Mouse (Mus musculus) right cerebral cortex, postnatal 36 days (tissue): ENCODE data around the gene Heg1.

Source experiments
- DNase-seq, 2 experiments: peaks; one replicate each; pipeline ENCODE4 v3.0.0; 2022; ENCODE audit warnings: low spot score in 2 of 2, mixed read lengths in 1 of 2

Heg1 gene

DNA sequence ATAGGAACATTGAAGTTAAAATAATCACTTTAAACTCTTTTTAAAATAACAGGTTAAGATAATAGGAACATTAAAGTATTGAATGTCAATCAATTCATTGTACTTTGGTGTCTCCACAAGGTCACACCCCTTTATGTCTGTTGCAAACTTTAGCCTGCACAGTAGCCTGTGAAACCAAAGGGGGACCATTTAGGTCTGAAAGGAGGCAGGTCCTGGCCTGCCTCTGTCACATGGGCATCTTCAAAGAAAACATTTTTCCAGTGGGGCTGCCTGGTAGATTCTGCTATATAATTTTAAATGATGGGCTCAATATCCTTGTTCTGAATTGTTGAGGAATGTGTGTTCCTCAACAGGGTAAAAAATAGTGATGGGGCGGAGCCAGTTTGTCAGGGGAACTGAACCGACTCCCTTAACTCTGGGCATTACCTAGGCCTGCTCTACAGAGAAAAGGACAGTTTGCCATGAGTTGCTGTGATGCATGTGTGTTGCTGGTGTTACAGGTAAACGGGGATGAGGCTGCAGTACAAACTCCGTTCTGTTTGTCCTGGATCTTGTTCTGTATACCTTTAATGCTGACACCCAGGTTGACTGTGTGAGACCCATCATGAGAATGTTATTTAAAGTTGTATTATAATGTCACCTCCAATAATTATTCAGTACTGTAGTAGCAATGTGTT lies 86.7 kb downstream of the Heg1 start:
- no peak for DNase-seq

DNA sequence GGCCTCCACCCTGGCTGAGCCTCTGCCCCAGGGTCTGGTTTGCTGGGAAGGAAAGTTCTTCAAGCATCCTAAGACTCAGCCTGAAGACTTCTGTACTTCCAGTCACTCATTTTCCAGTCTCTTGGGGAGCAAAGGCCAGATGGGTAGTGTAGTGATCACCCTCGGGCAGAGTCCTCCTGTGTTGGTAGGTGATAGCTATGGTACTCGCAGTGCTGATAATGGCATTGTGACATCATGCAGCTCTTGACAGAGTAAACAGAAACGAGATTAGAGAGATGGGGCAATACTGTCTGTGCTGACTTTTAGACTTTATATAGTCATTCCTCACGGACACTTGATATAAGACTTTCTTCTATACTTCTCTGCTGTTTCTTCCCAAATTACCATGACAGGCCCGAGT lies 88.6 kb downstream of the Heg1 start:
- DNase-seq: no peak

DNA sequence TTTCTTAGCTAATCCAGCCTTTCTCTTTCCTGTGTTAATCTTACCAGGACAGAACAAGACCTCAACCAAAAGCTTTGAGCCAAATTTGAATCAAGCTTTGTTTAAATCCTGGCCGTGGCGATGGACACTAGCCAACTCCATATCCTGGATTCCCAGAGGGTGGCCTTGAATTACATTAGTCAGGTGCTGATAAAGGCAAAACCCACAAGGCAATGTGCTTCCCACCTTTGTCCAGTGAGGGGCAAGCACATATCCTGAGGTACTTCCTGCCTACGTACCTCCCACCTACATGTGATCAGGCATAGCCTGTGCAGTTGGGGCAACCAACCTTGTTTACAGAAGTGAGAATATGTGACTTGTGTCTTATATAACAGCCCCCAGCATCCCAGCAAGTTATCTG lies 90.8 kb downstream of the Heg1 start:
- no peak for DNase-seq

DNA sequence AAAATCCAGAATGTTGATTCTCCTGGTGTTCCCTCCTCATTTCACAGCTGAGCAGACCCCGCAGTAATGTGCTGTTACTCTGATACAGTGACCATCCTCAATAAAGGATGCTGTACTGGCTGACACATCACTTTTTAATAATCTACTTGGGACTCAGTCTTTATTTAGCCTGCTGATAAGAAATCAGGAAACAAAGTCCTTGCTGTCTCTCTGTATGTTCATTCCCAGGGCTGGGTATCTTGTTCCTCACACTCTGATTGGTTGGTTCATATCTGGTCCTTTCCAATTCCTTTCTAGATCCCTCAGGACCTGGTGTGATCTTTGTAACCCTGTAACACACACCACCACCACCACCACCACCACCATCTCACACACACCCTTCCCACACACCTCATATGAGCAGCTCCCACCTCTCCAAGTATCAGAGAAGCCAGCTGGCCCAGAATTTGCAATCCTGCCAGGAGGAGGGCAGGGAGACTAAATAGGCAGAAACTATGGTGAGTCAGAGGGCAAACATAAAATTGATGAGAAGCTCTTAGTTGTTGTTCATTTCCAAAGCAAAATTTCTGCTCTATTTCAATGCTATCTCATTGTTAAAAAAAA lies 91.7 kb downstream of the Heg1 start:
- no peak for DNase-seq

DNA sequence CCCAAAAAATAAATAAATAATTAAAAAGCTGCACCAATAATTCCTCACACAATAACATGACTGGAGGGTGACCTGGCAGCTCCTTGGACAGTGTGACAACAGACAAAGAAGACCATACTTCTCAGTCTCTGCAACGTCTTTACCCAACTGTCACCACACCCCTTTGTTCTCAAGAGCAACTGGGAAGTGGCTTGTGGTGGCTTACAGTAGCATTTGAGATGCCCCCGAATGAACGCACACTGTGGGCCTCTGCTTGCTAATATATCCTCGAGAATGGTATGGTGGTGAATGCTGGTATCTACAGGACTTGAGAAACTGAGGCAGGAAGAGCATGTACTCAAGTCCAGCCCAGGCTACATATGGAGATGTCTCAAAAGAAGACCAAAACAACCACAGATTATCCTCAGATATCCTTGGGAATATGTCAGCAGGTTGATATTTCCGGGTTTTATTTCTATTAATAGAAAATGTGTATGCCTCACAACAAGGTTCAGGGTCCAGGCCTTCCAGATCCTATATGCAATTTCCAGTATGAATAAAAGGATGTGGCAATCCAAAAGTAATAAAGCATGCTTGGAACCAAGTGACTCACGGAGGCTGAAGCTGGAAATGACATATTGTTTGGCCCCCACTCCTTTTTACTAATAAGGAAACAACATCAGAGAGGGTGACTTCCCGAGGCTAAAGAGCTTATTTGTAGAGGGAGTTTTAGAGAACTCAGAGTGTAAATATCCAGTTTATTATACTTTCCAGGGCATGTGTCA lies 92.8 kb downstream of the Heg1 start:
- no peak for DNase-seq

DNA sequence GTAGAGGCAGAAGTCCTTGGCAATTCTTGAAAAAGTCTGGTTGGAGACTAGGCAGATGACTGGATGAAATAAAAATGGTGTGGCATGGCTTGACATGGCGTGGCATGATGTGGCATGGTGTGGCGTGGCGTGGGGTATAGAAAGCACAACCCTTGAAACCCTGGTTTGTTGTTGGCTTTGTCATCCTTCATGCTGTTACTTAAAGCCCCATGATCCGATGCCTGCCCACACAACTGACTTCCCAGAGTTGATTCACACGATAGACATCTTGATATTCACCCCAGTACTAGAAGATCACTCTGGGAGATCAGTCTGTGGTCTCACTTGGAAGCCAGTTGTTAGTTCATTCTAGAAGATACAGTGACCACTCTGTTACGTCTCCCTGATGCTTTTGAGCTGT lies 93.4 kb downstream of the Heg1 start:
- DNase-seq: no peak

DNA sequence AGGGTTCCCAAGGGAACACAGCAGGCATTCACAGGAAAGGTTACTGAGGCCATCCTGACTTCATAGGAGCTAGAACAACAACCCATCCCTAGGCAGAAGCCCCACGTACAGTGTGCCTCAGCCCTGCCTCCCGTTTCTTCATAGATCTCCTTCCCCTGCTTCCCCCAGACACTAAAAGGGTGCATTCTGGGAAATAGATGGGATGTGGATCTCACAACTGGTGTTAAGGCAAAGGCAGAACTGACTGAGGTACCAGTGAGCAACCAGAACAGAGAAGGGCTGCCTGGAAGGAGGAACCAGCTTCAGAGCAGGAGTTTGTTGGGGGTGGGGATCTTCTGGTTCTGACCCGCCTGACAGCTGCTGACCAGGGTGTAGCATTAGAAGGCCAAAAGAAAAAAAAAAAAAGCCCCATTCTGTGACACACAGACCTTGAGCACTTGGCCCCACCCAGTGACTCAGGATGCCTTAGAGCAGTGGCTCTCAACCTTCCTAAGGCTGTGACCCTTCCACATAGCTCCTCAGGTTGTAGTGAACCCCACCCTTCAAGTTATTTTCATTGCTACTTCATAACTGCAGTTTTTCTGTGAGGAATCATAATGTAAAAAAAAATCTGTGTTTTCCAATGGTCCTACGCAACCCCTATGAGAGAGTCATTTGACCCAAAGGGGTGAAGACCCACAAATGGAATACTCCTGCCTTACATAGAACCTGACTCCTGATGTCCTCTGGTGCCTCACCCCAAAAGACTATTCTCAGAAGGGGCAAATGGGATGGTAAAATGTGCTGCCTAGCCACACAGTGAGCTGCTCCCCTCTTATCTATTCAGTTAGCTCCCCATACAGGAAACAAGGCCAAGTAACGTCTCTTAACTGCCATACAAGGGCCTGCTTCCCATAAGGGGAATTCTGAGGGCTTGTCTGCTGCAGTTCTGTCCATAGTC lies 97.9 kb downstream of the Heg1 start:
- DNase-seq: no peak

DNA sequence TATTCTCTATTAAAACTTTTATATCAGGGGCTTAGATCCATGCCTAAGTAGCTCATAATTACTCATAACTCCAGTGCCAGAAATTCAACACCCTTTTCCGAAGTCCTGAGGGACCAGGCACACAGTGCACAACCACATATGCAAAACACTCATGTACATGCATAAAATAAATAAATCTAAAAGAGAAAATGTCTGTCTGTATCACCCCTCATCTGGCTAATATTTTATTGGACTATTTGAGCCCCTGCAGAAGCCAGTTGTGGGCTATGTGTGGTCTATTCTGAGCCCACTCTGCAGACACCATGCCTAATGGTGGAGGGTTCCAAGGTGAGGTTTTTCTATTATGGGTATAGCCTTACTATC lies 98.5 kb downstream of the Heg1 start:
- no peak for DNase-seq

DNA sequence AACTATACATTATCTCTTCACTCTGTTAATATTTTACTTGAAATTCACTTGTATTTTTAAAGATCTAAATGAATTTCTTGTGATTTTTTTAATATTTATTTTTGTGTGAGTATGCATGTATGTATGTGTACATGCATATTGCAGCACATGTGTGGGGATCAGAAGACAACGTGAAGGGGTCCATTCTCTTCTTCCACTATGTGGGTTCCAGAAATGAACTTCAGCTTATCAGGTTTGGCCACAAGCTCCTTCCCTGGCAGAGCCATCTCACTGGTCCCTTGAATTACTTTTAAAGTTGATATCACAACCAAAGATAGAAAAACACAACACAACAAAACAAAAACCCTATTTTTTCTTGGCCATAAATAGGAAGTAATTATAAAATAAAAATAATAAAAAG lies 100.4 kb downstream of the Heg1 start:
- DNase-seq: no peak

DNA sequence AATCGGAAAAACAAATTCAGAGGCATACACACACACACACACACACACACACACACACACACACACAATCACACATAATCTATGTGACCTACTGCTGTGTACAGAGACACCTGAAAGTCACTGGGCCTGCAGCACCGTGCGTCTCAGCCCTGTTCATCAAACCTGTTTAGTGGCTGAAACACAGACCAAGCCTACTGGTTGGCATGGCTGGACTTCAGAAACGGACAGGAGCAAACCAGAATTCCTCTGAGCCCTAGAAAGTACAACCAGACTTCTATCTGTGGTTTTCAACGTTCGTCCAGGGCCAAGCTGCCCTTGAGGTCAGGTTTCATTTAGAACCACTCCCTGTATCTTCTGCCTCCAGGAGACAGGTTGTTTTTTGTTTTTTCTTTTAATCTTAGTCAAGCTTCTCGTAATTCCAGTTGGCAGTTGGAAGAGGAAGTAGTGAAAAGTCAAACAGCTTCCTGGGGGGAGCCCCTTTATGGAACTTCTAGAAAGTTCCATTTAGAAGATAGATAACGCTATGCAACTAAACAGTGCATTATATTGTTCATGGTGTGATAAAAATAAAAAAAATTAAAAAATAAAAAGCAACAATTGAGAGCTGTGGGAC lies 101.0 kb downstream of the Heg1 start:
- no peak for DNase-seq

DNA sequence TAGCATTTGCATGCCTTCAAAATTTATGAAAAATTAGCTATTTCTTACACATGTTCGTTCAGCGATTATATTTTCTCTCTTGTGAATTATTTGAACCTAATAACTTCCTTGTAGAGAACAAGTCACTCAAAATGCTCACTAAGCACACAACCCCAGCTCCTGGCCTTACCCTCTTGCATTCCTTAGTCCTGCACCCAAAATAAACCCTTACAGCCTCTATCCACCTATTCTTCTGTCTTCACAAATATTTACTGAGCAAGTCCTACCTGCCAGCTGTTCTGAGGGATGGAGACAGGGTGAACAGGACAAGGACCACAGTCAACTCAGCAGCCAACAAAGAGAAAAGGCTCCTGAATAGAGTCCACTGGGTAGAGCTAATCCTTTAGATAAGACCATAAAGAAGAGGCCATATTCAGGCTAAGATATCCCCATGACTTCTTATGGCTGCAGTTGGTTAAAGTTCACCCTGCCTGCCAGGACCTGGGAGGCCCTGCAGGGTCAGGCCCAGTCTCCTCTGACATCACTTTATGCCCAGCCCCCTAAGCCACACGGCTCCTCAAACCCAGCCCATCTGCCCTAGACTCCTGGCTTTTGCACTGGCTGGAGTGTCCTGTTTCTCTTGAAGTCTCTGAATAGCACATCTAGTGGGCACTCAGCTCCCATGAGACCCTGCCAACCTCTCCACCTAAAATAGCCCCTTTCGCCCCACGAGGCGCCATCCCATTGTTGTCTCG lies 102.7 kb downstream of the Heg1 start:
- DNase-seq: no peak

DNA sequence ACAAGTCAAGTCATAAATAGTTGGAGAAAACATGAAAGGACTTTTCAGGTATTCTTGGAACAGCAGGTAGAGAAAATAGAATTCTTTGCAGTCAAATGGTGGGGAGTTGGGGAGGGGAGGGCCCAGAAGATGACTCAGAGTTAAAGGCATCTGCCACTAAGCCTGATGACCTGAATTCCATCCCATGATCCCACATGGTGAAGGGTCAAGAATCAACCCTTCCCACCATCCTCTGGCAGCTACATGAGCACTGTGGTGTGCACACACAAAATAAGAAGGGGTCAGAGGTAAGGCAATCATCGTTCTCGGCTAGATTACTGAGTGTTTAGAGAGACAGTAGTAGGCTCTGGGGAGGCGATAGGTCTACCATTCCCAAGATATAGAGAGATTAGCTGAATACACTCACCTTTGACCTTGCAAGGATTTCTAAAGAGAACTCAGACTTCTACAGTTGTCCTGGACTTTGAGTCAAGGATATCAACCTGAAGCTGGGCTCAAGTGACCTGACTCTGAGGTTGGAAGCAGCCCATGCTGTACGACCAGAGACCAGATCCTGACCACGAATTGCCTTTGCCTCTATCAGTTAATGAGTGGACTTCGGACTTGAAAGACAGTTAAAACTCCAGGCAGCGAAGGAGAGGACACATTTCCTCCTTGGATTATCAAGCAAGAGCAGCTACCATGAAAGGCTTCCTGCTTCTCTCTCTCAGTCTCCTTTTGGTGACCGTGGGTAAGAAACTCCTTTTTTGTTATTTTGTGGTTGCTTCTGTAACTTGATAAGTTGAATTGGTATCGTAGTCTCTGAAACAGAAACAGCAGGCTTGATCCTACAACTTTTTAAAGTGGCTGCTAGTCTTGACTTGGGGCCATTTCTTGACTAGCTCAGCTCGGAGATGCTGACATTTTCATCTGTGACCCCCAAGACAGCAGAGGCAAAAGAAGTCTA lies 109.9 kb downstream of the Heg1 start, which contains the start of gene Muc13:
Muc13 (plus strand) TSS at position 192 of the 946 bp plus-strand sequence.
- no peak for DNase-seq

DNA sequence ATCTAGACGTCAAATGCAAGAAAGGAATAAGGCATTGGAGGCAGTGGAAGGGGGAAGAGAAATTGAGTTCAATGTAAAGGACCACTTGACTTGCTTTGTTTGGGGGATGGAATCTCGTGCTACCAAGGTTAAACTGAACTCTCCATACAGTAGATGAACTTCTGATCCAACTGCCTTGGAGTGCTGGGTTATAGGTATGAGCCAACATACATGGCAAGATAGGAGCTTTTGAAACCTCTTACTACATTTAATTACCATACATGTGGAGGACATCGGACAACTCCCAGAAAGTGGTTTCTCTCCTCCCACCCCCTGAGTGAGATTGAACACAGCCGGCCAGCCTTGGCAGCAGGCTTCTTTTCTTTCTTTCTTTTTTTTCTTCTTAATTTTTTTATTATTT lies 110.9 kb downstream of the Heg1 start:
- no peak for DNase-seq

DNA sequence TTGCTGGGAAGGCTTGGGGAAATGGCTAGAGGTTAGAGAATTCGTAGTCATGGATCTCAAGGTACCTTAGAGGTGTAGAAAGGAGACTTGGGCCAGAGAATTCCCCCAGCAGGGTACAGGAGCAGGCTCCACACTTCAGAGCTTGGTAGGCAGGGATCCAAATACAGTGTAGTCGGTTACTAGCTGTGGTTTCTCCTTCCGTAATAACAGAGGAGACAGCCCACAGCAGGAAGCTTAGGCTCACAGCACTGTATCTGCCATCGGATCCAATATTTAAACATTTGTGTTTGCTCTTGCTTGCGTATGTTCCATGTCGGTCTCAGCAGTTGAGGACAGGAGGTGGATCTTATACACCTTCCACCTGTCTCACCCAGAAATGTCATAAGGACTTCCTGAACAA lies 111.7 kb downstream of the Heg1 start:
- DNase-seq: no peak

DNA sequence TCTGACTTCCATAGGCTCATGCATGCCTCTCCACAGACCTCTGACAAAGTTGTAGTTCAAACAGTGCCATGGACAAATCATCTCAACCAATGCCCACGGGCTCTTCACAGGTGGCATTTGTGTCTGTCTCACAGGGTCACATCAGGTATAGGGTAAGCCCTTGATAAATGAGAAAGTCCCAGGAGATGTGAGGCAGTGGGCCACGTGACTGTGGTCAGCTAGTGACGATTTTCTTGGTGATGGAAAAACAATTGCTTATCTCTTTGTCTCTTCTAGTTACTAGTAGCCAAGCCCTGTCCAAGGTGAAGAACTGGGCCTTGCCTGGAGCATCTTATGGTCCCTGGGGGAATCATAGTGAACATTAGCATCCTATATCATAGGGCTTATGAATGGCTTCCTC lies 112.6 kb downstream of the Heg1 start:
- no peak for DNase-seq

DNA sequence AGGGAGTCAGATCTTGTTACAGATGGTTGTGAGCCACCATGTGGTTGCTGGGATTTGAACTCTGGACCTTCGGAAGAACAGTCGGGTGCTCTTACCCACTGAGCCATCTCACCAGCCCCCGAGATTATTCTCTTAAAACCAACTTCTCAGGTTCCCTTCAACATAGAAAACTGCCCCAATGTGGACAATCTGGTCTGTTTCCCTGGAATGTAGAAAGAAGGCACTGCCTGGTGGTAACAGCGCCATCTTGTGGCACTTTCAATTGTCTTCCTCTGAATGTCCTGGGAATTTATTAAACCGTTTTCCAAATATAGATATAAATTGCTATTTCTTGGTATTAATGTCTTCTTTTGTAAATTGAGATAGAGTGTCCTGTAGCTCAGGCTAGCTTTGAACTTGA lies 113.7 kb downstream of the Heg1 start:
- no peak for DNase-seq

DNA sequence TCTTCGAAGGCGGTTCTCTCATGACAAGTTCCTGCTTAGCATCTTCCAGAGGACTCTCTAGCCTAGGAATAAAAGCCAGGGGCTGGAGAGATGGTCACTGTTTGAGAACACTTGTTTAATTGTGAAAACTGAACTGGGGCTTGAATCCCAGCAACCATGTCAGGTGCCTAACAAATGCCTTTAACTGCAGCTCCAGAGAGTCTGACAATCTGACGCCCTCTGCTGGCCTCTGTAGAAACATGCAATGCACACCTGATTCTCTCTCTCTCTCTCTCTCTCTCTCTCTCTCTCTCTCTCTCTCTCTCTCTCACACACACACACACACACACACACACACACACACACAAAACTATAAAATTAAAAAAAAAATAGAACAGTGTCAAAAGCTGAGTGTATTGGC lies 125.8 kb downstream of the Heg1 start:
- DNase-seq: no peak

DNA sequence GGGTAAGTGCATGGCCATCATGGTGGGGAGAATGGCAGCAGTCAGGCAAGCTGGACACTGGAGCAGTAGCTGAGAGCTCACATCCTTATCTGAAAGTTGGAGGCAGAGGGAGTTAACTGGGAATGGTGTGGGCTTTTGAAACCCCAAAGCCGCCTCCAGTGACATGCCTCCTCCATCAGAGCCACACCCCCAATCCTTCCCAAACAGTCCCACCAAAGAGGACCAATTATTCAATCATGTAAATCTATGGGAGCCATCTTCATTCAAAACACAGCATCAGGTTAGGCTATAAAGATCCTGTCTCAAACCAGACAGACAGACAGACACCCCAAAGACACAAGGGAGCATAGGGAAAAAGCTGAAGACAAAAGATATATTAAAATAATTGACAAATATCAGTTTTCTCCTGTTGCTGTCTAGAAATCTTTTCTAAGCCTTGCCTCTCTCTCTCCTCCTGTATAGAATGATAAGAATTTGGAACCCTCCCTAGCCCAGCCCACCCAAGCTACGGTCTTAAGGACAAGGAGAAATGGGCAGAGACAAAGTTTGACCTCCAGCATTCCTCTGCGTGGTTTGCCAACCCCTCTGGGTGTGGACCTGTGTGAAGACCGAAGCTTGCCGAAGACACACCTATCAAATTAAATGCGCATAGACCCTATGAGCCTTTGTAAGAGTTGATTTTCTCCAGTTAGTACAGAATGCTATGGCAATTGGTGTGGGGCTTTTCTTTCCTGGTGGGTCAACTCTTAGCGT lies 134.4 kb downstream of the Heg1 start:
- DNase-seq: no peak
